ENCODE assay signal across 8 mouse cellular contexts in the genomic region with DNA sequence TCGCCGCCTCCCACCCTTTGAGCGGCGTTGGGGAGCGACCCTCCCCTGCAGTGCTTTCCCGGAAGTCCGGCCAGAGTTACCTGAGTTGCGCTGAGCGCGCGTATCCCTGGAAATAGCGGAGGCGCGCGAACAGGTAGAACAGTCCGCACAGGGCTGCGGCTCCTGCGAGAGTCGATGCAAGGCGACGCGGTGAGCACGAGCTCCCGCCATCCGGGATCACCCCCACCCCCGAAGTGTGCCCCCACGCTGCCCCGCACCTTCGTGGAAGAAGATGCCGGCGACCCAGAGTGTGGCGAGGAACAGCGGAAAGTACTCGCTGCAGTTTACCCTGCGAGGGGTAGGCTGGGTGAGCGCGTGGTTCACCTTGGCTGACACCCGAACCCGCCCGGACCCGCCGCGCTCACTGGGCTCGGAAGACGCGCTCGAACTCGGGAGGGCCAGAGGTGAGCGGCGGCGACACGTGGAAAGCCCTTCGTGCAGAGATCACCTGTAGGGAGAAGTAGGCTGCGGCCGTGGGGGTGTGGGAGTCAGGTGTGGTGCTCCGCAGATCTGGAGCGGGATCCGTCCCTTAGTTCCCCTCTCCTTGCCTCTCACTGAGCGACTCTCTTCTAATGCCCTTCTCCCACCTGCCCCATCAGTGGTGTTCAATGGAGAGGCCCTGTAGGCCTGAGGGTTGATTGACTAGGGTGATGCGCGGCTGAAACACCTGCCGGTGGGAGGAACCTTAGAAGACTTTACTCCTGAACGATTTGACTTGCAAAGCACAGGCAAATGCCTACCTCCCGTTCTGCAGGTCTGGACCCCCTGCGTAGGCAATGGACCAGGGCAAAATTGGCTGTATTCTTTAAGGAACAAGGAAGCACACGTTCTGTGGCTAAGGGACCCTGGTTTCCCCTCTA. TPM values are rescaled to one million over a fixed set of nuclear protein-coding genes. Genes with fewer than 3 reads are reported as not detected.
DNase-seq lines count a peak whose midpoint lies in the region; ATAC-seq and TF ChIP-seq lines count a peak whose summit lies in the region.

No protein-coding gene starts in this region.

- peak overlapping the region; percentile 22 for H3ac ChIP-seq in C2C12 (ENCODE audit: control insufficient read depth, insufficient read length, low read depth)

- no peak for TF ChIP-seq CTCF in cerebellum, adult 2 months (IDR thresholded peaks at IDR 0.05; ENCODE audit: borderline replicate concordance, insufficient read depth, low read depth, low read length)
- no peak for TF ChIP-seq CTCF in C2C12 (IDR thresholded peaks at IDR 0.05; ENCODE audit: control insufficient read depth, insufficient read depth, insufficient read length)

- no peaks in the 10 kb centered on the region for H3K79me3 ChIP-seq in C2C12 (ENCODE audit: low read depth)

- no peak for DNase-seq in cerebellum, adult 2 months
- no peak for DNase-seq in cerebellum, adult 8-10 months
- DNase-seq in limb, embryonic 11.5 days (ENCODE audit: low spot score): no peak
- DNase-seq in adrenal gland, postnatal 4 days (ENCODE audit: low spot score in 2 of 2): no peak
- DNase-seq in cerebellum, postnatal 10 days: no peak

- H3K27ac ChIP-seq in cerebellum, adult 2 months (ENCODE audit: insufficient read depth, low read length): no peak overlapping the region
- H3K27ac ChIP-seq in forebrain, embryonic 12.5 days: no peak overlapping the region
- no peak overlapping the region for H3K27ac ChIP-seq in limb, embryonic 11.5 days (replicated peaks; ENCODE audit: low read depth, low read length)
- no peak overlapping the region; the same call in 1 of the 2 replicates for H3K27ac ChIP-seq in stomach, embryonic 15.5 days

- peaks cover under 1% of the 10 kb centered on the region for H3K79me2 ChIP-seq in C2C12 (ENCODE audit: control insufficient read depth, insufficient read depth)

- no peaks in the 10 kb centered on the region for H3K27me3 ChIP-seq in cerebellum, adult 2 months (ENCODE audit: control insufficient read depth, insufficient read depth, low read length)
- no peaks in the 10 kb centered on the region for H3K27me3 ChIP-seq in C2C12 (ENCODE audit: control insufficient read depth, insufficient read depth, insufficient read length)
- peaks cover 39% of the 10 kb centered on the region for H3K27me3 ChIP-seq in forebrain, embryonic 12.5 days
- peaks cover 21% of the 10 kb centered on the region for H3K27me3 ChIP-seq in limb, embryonic 11.5 days (ENCODE audit: control insufficient read depth, insufficient read depth, low read length)
- H3K27me3 ChIP-seq in stomach, embryonic 15.5 days (replicated peaks): peaks cover 16% of the 10 kb centered on the region; the same call in 1 of the 2 replicates

- H3K4me2 ChIP-seq in forebrain, embryonic 12.5 days: peak overlapping the region; percentile 91
- H3K4me2 ChIP-seq in limb, embryonic 11.5 days (ENCODE audit: low read depth, severe bottlenecking): peak overlapping the region; percentile 95
- peak overlapping the region; percentile 92 for H3K4me2 ChIP-seq in stomach, embryonic 15.5 days

- peak overlapping the region; percentile 68 for H3K4me3 ChIP-seq in cerebellum, adult 2 months (replicated peaks; ENCODE audit: insufficient read depth, low read depth, low read length)
- H3K4me3 ChIP-seq in C2C12 (ENCODE audit: insufficient read depth, poor library complexity, severe bottlenecking): no peak overlapping the region
- peak overlapping the region; percentile 59 for H3K4me3 ChIP-seq in forebrain, embryonic 12.5 days (replicated peaks)
- peak overlapping the region; percentile 63 for H3K4me3 ChIP-seq in limb, embryonic 11.5 days (ENCODE audit: low read depth, low read length)
- H3K4me3 ChIP-seq in stomach, embryonic 15.5 days (replicated peaks): peak overlapping the region; percentile 52

- 8% methylated on average over 66 of the region's 66 CpGs for WGBS in cerebellum, adult 2 months
- WGBS in forebrain, embryonic 12.5 days: under 1% methylated on average over 66 of the region's 66 CpGs
- WGBS in limb, embryonic 11.5 days: 2% methylated on average over 66 of the region's 66 CpGs
- 2% methylated on average over 66 of the region's 66 CpGs for WGBS in stomach, embryonic 15.5 days

- no peaks in the 10 kb centered on the region for H3K9me3 ChIP-seq in forebrain, embryonic 12.5 days
- H3K9me3 ChIP-seq in limb, embryonic 11.5 days (ENCODE audit: control insufficient read depth, low read length): no peaks in the 10 kb centered on the region
- H3K9me3 ChIP-seq in stomach, embryonic 15.5 days: no peaks in the 10 kb centered on the region

- peaks cover 42% of the 10 kb centered on the region for H3K36me3 ChIP-seq in C2C12 (ENCODE audit: control insufficient read depth, insufficient read depth)
- peaks cover 33% of the 10 kb centered on the region for H3K36me3 ChIP-seq in forebrain, embryonic 12.5 days (replicated peaks)
- H3K36me3 ChIP-seq in limb, embryonic 11.5 days (ENCODE audit: control insufficient read depth, insufficient read depth, low read length): peaks cover 12% of the 10 kb centered on the region; the same call in 1 of the 2 replicates
- H3K36me3 ChIP-seq in stomach, embryonic 15.5 days: peaks cover 25% of the 10 kb centered on the region

- peak; percentile 42 for ATAC-seq in forebrain, embryonic 12.5 days (ENCODE audit: low FRiP score)
- ATAC-seq in limb, embryonic 11.5 days (ENCODE audit: insufficient number of reproducible peaks, low FRiP score, low TSS enrichment, low read depth): peak; percentile 58; the same call in 1 of the 2 replicates
- ATAC-seq in stomach, embryonic 15.5 days (ENCODE audit: insufficient read depth, low FRiP score, low read depth): peak; percentile 17

- H3K9ac ChIP-seq in forebrain, embryonic 12.5 days: peak overlapping the region; percentile 58
- H3K9ac ChIP-seq in limb, embryonic 11.5 days (ENCODE audit: low read length): peak overlapping the region; percentile 30; the same call in 1 of the 2 replicates
- 0 out of 2 replicates have a peak overlapping the region, but pooled peaks have one; percentile 8 for H3K9ac ChIP-seq in stomach, embryonic 15.5 days

- H3K4me1 ChIP-seq in cerebellum, adult 2 months (ENCODE audit: control insufficient read depth, insufficient read depth, low read length): peaks cover 6% of the 10 kb centered on the region; the same call in 1 of the 2 replicates
- peaks cover 15% of the 10 kb centered on the region for H3K4me1 ChIP-seq in forebrain, embryonic 12.5 days
- peaks cover 7% of the 10 kb centered on the region for H3K4me1 ChIP-seq in limb, embryonic 11.5 days (ENCODE audit: control insufficient read depth, insufficient read depth, low read length)
- peaks cover 13% of the 10 kb centered on the region for H3K4me1 ChIP-seq in stomach, embryonic 15.5 days

- no peak for TF ChIP-seq POLR2A in cerebellum, adult 2 months (IDR thresholded peaks at IDR 0.05; ENCODE audit: borderline replicate concordance, insufficient read depth, low read length)

TF ChIP-seq in C2C12, 6 proteins besides CTCF, POLR2A, EP300 and RAD21:
- no peak for TF ChIP-seq MAX (IDR thresholded peaks at IDR 0.05)
- TF ChIP-seq CEBPB (IDR thresholded peaks at IDR 0.05; ENCODE audit: low read depth): no peak

RNA-seq across cellular contexts. Expression of a gene that starts 1.2 kb away (rescaled TPM):
- polyA plus RNA-seq in cerebellum, adult 2 months (2012; rRNA removed): 9.0 and 12.8 TPM in 2 replicates
- 1.3 TPM for polyA plus RNA-seq in C2C12 (2012; fragmentation: generic; extraction: Trizol)
- 0.60 and 0.69 TPM in 2 replicates for polyA plus RNA-seq in forebrain, embryonic 12.5 days (2016; fragmentation: Nextera tagmentation; extraction: Ambion mirVana)
- polyA plus RNA-seq in limb, embryonic 11.5 days (2014; fragmentation: Nextera tagmentation; extraction: Ambion mirVana): 0.57 TPM in 1 of 2 replicates, not detected in the other
- 3.7 and 4.5 TPM in 2 replicates for polyA plus RNA-seq in stomach, embryonic 15.5 days (2015; fragmentation: Nextera tagmentation; extraction: Ambion mirVana)
- 1 to 10 TPM; 4.4 to 6.0 TPM for total RNA-seq in adrenal gland, postnatal 4 days (2021)

RNA-seq across cellular contexts. Expression of a gene that starts 26.5 kb away (rescaled TPM):
- polyA plus RNA-seq in cerebellum, adult 2 months (2012; rRNA removed): 65.1 and 68.9 TPM in 2 replicates
- 139 TPM for polyA plus RNA-seq in C2C12 (2012; fragmentation: generic; extraction: Trizol)
- polyA plus RNA-seq in forebrain, embryonic 12.5 days (2016; fragmentation: Nextera tagmentation; extraction: Ambion mirVana): 31.6 and 40.3 TPM in 2 replicates
- 18.4 and 22.1 TPM in 2 replicates for polyA plus RNA-seq in limb, embryonic 11.5 days (2014; fragmentation: Nextera tagmentation; extraction: Ambion mirVana)
- 29.1 and 29.7 TPM in 2 replicates for polyA plus RNA-seq in stomach, embryonic 15.5 days (2015; fragmentation: Nextera tagmentation; extraction: Ambion mirVana)
- total RNA-seq in adrenal gland, postnatal 4 days (2021): 100 to 1,000 TPM; 159 to 178 TPM

RNA-seq across cellular contexts. Expression of a gene that starts 26.6 kb away (rescaled TPM):
- 377 and 381 TPM in 2 replicates for polyA plus RNA-seq in cerebellum, adult 2 months (2012; rRNA removed)
- polyA plus RNA-seq in C2C12 (2012; fragmentation: generic; extraction: Trizol): 660 TPM
- polyA plus RNA-seq in forebrain, embryonic 12.5 days (2016; fragmentation: Nextera tagmentation; extraction: Ambion mirVana): 165 and 169 TPM in 2 replicates
- 133 and 136 TPM in 2 replicates for polyA plus RNA-seq in limb, embryonic 11.5 days (2014; fragmentation: Nextera tagmentation; extraction: Ambion mirVana)
- polyA plus RNA-seq in stomach, embryonic 15.5 days (2015; fragmentation: Nextera tagmentation; extraction: Ambion mirVana): 224 and 229 TPM in 2 replicates
- 100 to 1,000 TPM; 502 to 551 TPM for total RNA-seq in adrenal gland, postnatal 4 days (2021)

RNA-seq across cellular contexts. Expression of a gene that starts 54.9 kb away (rescaled TPM):
- 8.6 and 9.2 TPM in 2 replicates for polyA plus RNA-seq in cerebellum, adult 2 months (2012; rRNA removed)
- polyA plus RNA-seq in C2C12 (2012; fragmentation: generic; extraction: Trizol): 14.8 TPM
- polyA plus RNA-seq in forebrain, embryonic 12.5 days (2016; fragmentation: Nextera tagmentation; extraction: Ambion mirVana): 5.5 and 5.9 TPM in 2 replicates
- 14.4 and 14.6 TPM in 2 replicates for polyA plus RNA-seq in limb, embryonic 11.5 days (2014; fragmentation: Nextera tagmentation; extraction: Ambion mirVana)
- 5.0 and 5.4 TPM in 2 replicates for polyA plus RNA-seq in stomach, embryonic 15.5 days (2015; fragmentation: Nextera tagmentation; extraction: Ambion mirVana)
- total RNA-seq in adrenal gland, postnatal 4 days (2021): 10 to 100 TPM; 34.4 to 36.7 TPM

Comparison
In these comparisons a context has a peak if more than half of its experiments do, and no peak if none do; other contexts are left out.
1. H3K9ac ChIP-seq: peak in every context shown above with its lines; median percentile 58 in forebrain, embryonic 12.5 days; 30 in limb, embryonic 11.5 days; 8 in stomach, embryonic 15.5 days.